Mouse (Mus musculus) hindbrain, embryonic 16.5 days (tissue): ENCODE data around the gene Fgd3. TPM values are rescaled to one million over a fixed set of nuclear protein-coding genes. Genes with fewer than 3 reads are reported as not detected.
A peak's percentile ranks its signal among the peaks of the same experiment; 100 is the strongest.

Source experiments
- ATAC-seq: fragments of 200-750 bp; cut with Nextera tagmentation; 2 replicates; pipeline ENCODE4 v1.8.0; 2017; ENCODE audit warnings: moderate TSS enrichment, moderate library complexity
- H3K27ac ChIP-seq: fragments of 300-500 bp; sonication (generic); 2 replicates; pipeline ENCODE4 v1.5.1; 2014; ENCODE audit warnings: low read depth, mild to moderate bottlenecking, control low read depth, low read length, moderate library complexity
- H3K27me3 ChIP-seq: fragments of 300-500 bp; sonication (generic); replicated peaks from 2 replicates; pipeline ENCODE4 v1.6.1; 2014; ENCODE audit warnings: low read length; ENCODE audit not compliant: control insufficient read depth, insufficient read depth
- H3K36me3 ChIP-seq: fragments of 300-500 bp; sonication (generic); 2 replicates; pipeline ENCODE4 v1.6.1; 2014; ENCODE audit warnings: mild to moderate bottlenecking, low read length, moderate library complexity, mixed read lengths; ENCODE audit not compliant: control insufficient read depth, insufficient read depth
- H3K4me1 ChIP-seq: fragments of 300-500 bp; sonication (generic); 2 replicates; pipeline ENCODE4 v1.6.1; 2014; ENCODE audit warnings: low read depth, low read length; ENCODE audit not compliant: control insufficient read depth, insufficient read depth
- H3K4me2 ChIP-seq: fragments of 300-500 bp; sonication (generic); 2 replicates; pipeline ENCODE4 v1.6.1; 2014; ENCODE audit warnings: mild to moderate bottlenecking, low read length, control low read depth, moderate library complexity
- H3K4me3 ChIP-seq: fragments of 300-500 bp; sonication (generic); 2 replicates; pipeline ENCODE4 v1.5.1; 2014; ENCODE audit warnings: mild to moderate bottlenecking, low read length, control low read depth, moderate library complexity
- H3K9ac ChIP-seq: fragments of 300-500 bp; sonication (generic); 2 replicates; pipeline ENCODE4 v1.6.1; 2014; ENCODE audit warnings: low read depth, mild to moderate bottlenecking, control low read depth, low read length, moderate library complexity
- H3K9me3 ChIP-seq: fragments of 300-500 bp; sonication (generic); 2 replicates; pipeline ENCODE4 v1.6.1; 2014; ENCODE audit warnings: mild to moderate bottlenecking, low read length, moderate library complexity; ENCODE audit not compliant: control insufficient read depth
- WGBS: fragments of 180-500 bp; shearing (Covaris S2); extraction: QIAGEN DNeasy Blood & Tissue Kit; methylation state at CpG from one replicate; pipeline ENCODE4 v1.1.7; 2014; 5-methylcytosine and 5-hydroxymethylcytosine counted together
- polyA plus RNA-seq: library from polyadenylated mRNA; unstranded; fragments of >200 nt; fragmentation: Nextera tagmentation; extraction: Ambion mirVana; gene quantifications from 2 replicates; pipeline ENCODE4 v1.2.1, GENCODE M21; 2015

Gene Fgd3
- polyA plus RNA-seq, 1 experiment from 2014 or later: 1.6 TPM

DNA sequence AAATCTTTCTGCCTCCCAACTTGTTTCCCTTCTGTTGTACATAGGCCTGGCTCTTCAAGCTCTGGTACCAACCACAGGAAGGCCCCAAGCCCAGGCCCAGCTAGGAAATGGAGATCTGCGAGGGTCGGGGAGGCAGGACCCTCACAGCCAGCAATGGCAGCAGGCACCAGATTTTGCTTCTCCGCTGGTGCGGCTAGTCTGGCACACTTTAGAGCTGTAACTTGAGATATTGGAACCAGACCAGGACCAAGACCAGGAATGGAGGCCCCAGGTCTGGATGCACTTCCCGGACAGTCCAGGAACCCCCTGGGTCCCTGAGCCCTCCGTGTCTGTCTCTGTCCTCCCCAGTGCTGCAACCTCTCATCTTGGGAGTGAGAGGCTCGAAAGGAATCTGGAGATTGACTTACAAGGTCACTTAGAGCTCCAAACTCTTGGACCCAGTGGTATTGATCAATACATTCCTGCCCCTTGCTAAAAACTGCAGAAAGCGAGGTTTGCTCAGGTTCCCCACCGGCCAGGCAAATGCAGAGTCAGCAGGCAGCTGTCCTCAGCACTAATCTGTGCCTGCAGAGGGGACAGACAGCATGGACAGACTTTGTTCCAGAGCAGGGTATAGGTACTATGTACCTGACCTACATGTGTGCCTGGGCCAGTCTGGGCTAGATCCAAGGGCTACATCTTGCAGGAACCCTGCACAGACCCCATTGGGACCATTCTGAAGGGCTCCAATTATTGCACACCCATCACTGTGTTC lies 103.1 kb downstream of the Fgd3 start:
- H3K4me3 ChIP-seq: no peak overlapping the region
- H3K27me3 ChIP-seq: peaks cover 8% of the 10 kb centered on the region; the same call in 1 of the 2 replicates
- H3K9ac ChIP-seq: no peak overlapping the region
- H3K27ac ChIP-seq: no peak overlapping the region
- peaks cover 3% of the 10 kb centered on the region; the same call in 1 of the 2 replicates for H3K9me3 ChIP-seq
- no peak overlapping the region; the same call in 1 of the 2 replicates for H3K4me2 ChIP-seq
- peaks cover 29% of the 10 kb centered on the region for H3K4me1 ChIP-seq
- no peaks in the 10 kb centered on the region for H3K36me3 ChIP-seq
- WGBS: 55% methylated on average over 9 of the region's 9 CpGs
- no peak for ATAC-seq

DNA sequence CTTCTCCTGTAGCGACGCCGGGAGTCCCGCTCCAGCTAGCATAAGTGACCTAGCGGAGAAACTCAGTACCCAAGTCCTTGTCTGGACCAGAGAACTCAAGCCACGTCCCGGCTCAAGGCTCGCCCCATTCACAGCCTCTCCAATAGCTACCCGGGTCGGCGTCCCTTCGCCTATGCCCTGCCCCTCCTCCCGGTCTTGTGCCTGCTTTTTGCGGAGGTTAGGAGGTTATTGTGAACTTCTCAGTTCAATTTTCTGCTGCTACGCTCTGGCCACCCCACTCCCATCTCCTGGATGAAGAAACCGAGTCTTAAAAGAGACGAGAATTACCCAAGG lies 103.9 kb downstream of the Fgd3 start:
- Histone ChIP-seq H3K9me3 (peaks cover 3% of the 10 kb centered on the region; the same call in 1 of the 2 replicates), H3K27ac (peak overlapping the region; percentile 16; the same call in 1 of the 2 replicates), H3K4me2 (peak overlapping the region; percentile 90), H3K4me3 (peak overlapping the region; percentile 88), H3K4me1 (peaks cover 35% of the 10 kb centered on the region), H3K36me3 (no peaks in the 10 kb centered on the region), H3K9ac (peak overlapping the region; percentile 87), H3K27me3 (peaks cover 8% of the 10 kb centered on the region; the same call in 1 of the 2 replicates)
- WGBS: 2% methylated on average over 17 of the region's 17 CpGs
- ATAC-seq: no peak; the same call in 1 of the 2 replicates

DNA sequence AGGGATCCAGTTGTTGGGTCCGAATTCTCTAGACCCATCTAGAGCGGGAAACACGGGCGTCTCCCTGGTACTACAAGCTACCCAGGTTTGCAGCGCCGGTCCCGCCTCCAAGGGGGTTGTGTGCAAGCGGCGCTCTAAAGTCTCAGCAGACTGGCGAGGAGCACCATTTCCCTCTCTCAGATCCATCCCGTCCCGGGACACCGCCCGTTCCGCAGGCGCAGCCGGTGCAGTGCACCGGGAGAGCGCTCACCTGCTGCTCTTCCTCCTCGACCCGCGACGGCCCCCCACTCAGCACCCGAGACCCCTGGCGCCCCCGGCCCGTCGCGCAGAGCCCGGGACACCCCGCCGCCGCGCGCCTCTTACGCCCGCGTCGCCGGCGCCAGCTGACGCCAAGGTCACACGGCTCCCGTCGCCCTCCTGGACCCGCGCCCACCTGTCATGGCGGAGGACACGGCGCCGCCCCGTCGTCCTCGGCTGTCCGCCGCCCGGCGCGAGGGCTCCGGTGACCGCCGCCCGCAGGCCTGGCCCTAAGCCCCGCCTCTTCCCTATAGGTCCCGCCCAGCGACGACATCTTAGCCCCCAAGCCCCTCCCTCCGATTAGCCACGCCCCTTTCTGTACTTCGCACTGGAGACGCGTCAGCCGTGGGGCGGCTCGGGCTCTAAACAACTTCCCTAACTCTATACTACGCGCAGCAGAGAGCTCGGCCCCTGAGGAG lies 104.4 kb downstream of the Fgd3 start, which contains the start of gene Card19:
Card19 (minus strand) TSS at position 534 of the 716 bp plus-strand sequence.
- WGBS: under 1% methylated on average over 50 of the region's 78 CpGs
- Histone ChIP-seq H3K4me3 (peak within 1 kb of the TSS; percentile 88), H3K27me3 (peaks cover 8% of the 10 kb centered on the region; the same call in 1 of the 2 replicates), H3K9ac (peak within 1 kb of the TSS; percentile 87), H3K27ac (peak within 1 kb of the TSS; percentile 80), H3K4me2 (peak within 1 kb of the TSS; percentile 90), H3K4me1 (peaks cover 35% of the 10 kb centered on the region), H3K9me3 (no peaks in the 10 kb centered on the region), H3K36me3 (no peaks in the 10 kb centered on the region)
- ATAC-seq: peak; percentile 87

DNA sequence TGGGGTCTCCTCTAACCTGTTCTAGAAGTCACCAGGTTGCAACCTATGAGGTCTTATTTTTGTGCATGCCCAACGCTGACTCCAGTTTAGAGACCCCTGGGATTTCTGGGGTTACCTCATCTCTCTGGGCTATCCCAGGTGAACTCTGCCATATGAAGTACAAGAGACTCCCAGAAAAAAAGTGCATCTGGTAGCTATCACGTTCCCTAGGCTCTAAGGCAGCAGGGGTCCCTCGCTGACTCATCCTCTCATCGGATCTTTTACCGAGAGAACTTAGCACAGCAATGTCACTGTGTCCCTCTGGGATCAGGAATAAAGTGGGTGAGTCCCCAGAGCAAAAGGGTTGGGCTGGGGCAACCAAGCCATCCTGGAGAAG lies 105.0 kb downstream of the Fgd3 start:
- Histone ChIP-seq H3K36me3 (no peaks in the 10 kb centered on the region), H3K4me3 (peak overlapping the region; percentile 88), H3K9me3 (no peaks in the 10 kb centered on the region), H3K4me2 (peak overlapping the region; percentile 90), H3K27ac (no peak overlapping the region; the same call in 1 of the 2 replicates), H3K27me3 (peaks cover 8% of the 10 kb centered on the region; the same call in 1 of the 2 replicates), H3K9ac (peak overlapping the region; percentile 87), H3K4me1 (peaks cover 35% of the 10 kb centered on the region)
- no peak; the same call in 1 of the 2 replicates for ATAC-seq
- WGBS: 10% methylated on average over 5 of the region's 5 CpGs

DNA sequence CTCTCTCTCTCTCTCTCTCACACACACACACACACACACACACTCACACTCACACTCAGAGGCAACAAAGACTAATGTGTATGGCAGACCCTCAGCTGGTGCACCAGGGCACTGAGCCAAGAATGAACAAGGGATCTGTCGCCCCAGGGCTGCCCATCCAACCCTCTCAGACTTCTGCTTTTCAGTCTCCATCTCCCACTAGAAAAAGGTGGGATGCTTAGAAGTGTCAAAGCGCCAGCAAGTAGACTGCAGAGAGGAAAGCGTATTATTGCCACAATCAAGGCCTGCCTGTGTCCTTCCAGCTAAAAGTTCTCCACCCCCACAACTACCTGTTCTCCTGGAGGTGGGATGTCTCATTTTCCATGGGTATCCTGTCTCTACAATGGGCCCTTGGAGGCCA lies 105.7 kb downstream of the Fgd3 start:
- Histone ChIP-seq H3K27ac (0 out of 2 replicates have a peak overlapping the region, but pooled peaks have one; percentile 12), H3K4me2 (peak overlapping the region; percentile 90), H3K9ac (no peak overlapping the region), H3K27me3 (peaks cover 8% of the 10 kb centered on the region; the same call in 1 of the 2 replicates), H3K4me3 (no peak overlapping the region; the same call in 1 of the 2 replicates), H3K9me3 (no peaks in the 10 kb centered on the region), H3K36me3 (no peaks in the 10 kb centered on the region), H3K4me1 (peaks cover 35% of the 10 kb centered on the region)
- ATAC-seq: no peak
- 66% methylated on average over 3 of the region's 3 CpGs for WGBS

DNA sequence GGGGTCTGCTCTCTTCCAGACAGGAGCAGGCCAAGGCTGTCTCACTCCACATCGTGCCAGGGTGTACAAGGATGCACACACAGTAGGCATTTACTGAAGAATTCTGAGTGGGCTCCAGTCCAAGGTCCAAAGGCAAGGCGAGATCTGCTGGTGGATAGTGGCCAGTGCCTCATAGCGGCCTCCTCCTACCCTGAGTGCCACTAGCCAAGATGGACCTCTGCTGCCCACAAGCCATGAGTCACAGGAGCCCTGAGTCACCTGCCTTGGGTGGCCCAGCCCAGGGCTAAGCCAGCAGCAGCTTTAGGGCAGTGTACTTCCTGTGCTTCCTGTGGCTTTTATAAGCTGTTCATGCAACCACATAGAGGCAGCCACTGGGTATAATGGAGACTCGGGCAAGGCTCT lies 106.6 kb downstream of the Fgd3 start:
- Histone ChIP-seq H3K4me1 (peaks cover 35% of the 10 kb centered on the region), H3K9ac (peak overlapping the region; percentile 11), H3K4me2 (no peak overlapping the region), H3K27ac (peak overlapping the region; percentile 55), H3K9me3 (no peaks in the 10 kb centered on the region), H3K4me3 (no peak overlapping the region), H3K36me3 (no peaks in the 10 kb centered on the region), H3K27me3 (peaks cover 8% of the 10 kb centered on the region; the same call in 1 of the 2 replicates)
- no peak for ATAC-seq
- 52% methylated on average over 4 of the region's 4 CpGs for WGBS

DNA sequence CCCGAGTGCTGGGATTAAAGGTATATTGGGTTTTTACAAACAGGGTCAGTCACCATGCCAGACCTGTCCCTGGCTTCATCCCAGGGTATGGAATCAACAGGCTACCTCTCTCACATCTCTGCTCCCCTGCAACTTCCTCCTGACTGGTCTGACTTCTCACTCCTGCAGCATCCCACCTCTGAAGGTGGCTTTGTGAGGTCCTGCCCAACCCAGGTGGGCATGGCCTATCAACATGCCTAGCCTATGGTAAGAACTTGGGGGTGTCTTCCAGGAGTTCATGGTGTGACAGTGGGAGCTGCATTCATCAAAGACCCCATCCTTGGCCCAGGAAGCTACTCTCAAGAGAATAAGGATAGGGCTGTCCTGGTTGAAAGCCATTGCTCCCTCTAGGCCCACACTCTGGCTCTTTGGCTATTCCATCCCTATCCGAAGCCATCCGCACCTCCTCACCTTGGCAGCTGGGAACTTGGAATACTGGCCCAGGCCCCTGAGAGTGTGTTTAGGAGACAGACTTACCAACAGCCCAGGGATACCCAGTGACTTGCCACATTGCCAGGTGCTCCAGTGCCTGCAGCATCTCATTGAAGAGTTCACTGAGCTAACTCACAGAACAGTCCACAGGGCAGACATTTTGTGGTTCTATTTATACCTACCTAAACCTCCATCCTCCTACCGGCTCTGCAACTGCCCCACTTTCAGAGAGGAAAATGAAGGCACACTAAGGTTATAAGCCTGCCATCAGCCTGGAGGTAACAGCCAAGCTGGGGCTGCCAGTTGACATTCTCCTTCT lies 107.2 kb downstream of the Fgd3 start:
- Histone ChIP-seq H3K4me2 (no peak overlapping the region), H3K4me1 (peaks cover 35% of the 10 kb centered on the region), H3K27me3 (peaks cover 8% of the 10 kb centered on the region; the same call in 1 of the 2 replicates), H3K9ac (peak overlapping the region; percentile 11; the same call in 1 of the 2 replicates), H3K4me3 (no peak overlapping the region), H3K9me3 (no peaks in the 10 kb centered on the region), H3K27ac (peak overlapping the region; percentile 55; the same call in 1 of the 2 replicates), H3K36me3 (no peaks in the 10 kb centered on the region)
- 84% methylated on average over 4 of the region's 4 CpGs for WGBS
- no peak for ATAC-seq
